Mouse (Mus musculus): Measurements from ENCODE around the gene Il5ra. TPM values are rescaled to one million over a fixed set of nuclear protein-coding genes. Genes with fewer than 3 reads are reported as not detected.

The Il5ra gene
- total RNA-seq (2021): not detected
- long read RNA-seq, experiment 1: 0 reads
- long read RNA-seq, experiment 2: 0 reads

- no peak for DNase-seq (ENCODE audit: low spot score in 2 of 2)
Measured at GRCm38 (mm10) chr6:106748887-106749388, at the start of gene Il5ra. Gene Il5ra, minus strand, starts transcription at chr6:106749037.

GRCm38 (mm10) chr6:106794094-106794814, 45.4 kb upstream of the Il5ra start:
- no peak for DNase-seq (ENCODE audit: low spot score in 2 of 2)

GRCm38 (mm10) chr6:106793621-106794020, 44.8 kb upstream of the Il5ra start:
- DNase-seq (ENCODE audit: low spot score in 2 of 2): no peak

GRCm38 (mm10) chr6:106793088-106793487, 44.3 kb upstream of the Il5ra start:
- no peak for DNase-seq (ENCODE audit: low spot score in 2 of 2)

GRCm38 (mm10) chr6:106792486-106792885, 43.6 kb upstream of the Il5ra start:
- no peak for DNase-seq (ENCODE audit: low spot score in 2 of 2)

GRCm38 (mm10) chr6:106791429-106791828, 42.6 kb upstream of the Il5ra start:
- no peak for DNase-seq (ENCODE audit: low spot score in 2 of 2)

- DNase-seq (ENCODE audit: low spot score in 2 of 2): no peak
Measured at GRCm38 (mm10) chr6:106787138-106787537, 38.3 kb upstream of the Il5ra start.

GRCm38 (mm10) chr6:106770046-106770445, 21.2 kb upstream of the Il5ra start:
- DNase-seq (ENCODE audit: low spot score in 2 of 2): no peak

- DNase-seq (ENCODE audit: low spot score in 2 of 2): no peak
Measured at GRCm38 (mm10) chr6:106769290-106769866, 20.5 kb upstream of the Il5ra start.

- DNase-seq (ENCODE audit: low spot score in 2 of 2): peak; percentile 97
Measured at GRCm38 (mm10) chr6:106768640-106769289, 19.9 kb upstream of the Il5ra start, which contains the start of gene Trnt1. Gene Trnt1, plus strand, starts transcription at chr6:106769120.

GRCm38 (mm10) chr6:106766774-106767173, 17.9 kb upstream of the Il5ra start:
- DNase-seq (ENCODE audit: low spot score in 2 of 2): no peak

- DNase-seq (ENCODE audit: low spot score in 2 of 2): no peak
Measured at GRCm38 (mm10) chr6:106765892-106766291, 17.1 kb upstream of the Il5ra start.

- DNase-seq (ENCODE audit: low spot score in 2 of 2): no peak
Measured at GRCm38 (mm10) chr6:106761486-106761885, 12.6 kb upstream of the Il5ra start.

GRCm38 (mm10) chr6:106760473-106761218, 11.8 kb upstream of the Il5ra start:
- no peak for DNase-seq (ENCODE audit: low spot score in 2 of 2)

GRCm38 (mm10) chr6:106758299-106758698, 9.5 kb upstream of the Il5ra start:
- no peak for DNase-seq (ENCODE audit: low spot score in 2 of 2)

- no peak for DNase-seq (ENCODE audit: low spot score in 2 of 2)
Measured at GRCm38 (mm10) chr6:106750291-106750690, 1.5 kb upstream of the Il5ra start.

GRCm38 (mm10) chr6:106747804-106748203, 1.0 kb downstream of the Il5ra start:
- DNase-seq (ENCODE audit: low spot score in 2 of 2): no peak

GRCm38 (mm10) chr6:106747251-106747650, 1.6 kb downstream of the Il5ra start:
- DNase-seq (ENCODE audit: low spot score in 2 of 2): no peak

GRCm38 (mm10) chr6:106745673-106746394, 3.0 kb downstream of the Il5ra start:
- DNase-seq (ENCODE audit: low spot score in 2 of 2): no peak

- DNase-seq (ENCODE audit: low spot score in 2 of 2): no peak
Measured at GRCm38 (mm10) chr6:106743556-106744233, 5.1 kb downstream of the Il5ra start.
